Mouse (Mus musculus) lung, embryonic 16.5 days (tissue): ENCODE measurements at regions not wholly inside any gene's neighbourhood (a gene's known extent, or its start where the extent isn't known, plus 50 kb on each side); places are given as distances from the start of the nearest gene placed in this dataset.

ENCODE experiments used
- ATAC-seq: fragments of 200-750 bp; cut with Nextera tagmentation; 2 replicates; pipeline ENCODE4 v1.8.0; 2017; ENCODE audit warnings: low read depth, mild to moderate bottlenecking, moderate library complexity
- H3K27ac ChIP-seq: fragments of 300-500 bp; sonication (generic); 2 replicates; pipeline ENCODE4 v1.5.1; 2014; ENCODE audit warnings: mild to moderate bottlenecking, control low read depth, low read length
- H3K27me3 ChIP-seq: fragments of 300-500 bp; sonication (generic); 2 replicates; pipeline ENCODE4 v1.6.1; 2014; ENCODE audit warnings: low read depth, low read length, mixed read lengths; ENCODE audit not compliant: control insufficient read depth, insufficient read depth
- H3K36me3 ChIP-seq: fragments of 300-500 bp; sonication (generic); 2 replicates; pipeline ENCODE4 v1.6.1; 2014; ENCODE audit warnings: low read length; ENCODE audit not compliant: control insufficient read depth, insufficient read depth
- H3K4me1 ChIP-seq: fragments of 300-500 bp; sonication (generic); replicated peaks from 2 replicates; pipeline ENCODE4 v1.6.1; 2014; ENCODE audit warnings: low read length, mixed read lengths; ENCODE audit not compliant: control insufficient read depth, insufficient read depth
- H3K4me2 ChIP-seq: fragments of 300-500 bp; sonication (generic); 2 replicates; pipeline ENCODE4 v1.6.1; 2014; ENCODE audit warnings: low read depth, low read length, control low read depth
- H3K4me3 ChIP-seq: fragments of 300-500 bp; sonication (generic); 2 replicates; pipeline ENCODE4 v1.5.1; 2014; ENCODE audit warnings: mild to moderate bottlenecking, low read length, control low read depth
- H3K9ac ChIP-seq: fragments of 300-500 bp; sonication (generic); 2 replicates; pipeline ENCODE4 v1.6.1; 2014; ENCODE audit warnings: low read length, control low read depth
- H3K9me3 ChIP-seq: fragments of 300-500 bp; sonication (generic); 2 replicates; pipeline ENCODE4 v1.6.1; 2016; ENCODE audit warnings: low read length; ENCODE audit not compliant: control insufficient read depth
- WGBS: fragments of 180-500 bp; shearing (Covaris S2); extraction: QIAGEN DNeasy Blood & Tissue Kit; methylation state at CpG from one replicate; pipeline ENCODE4 v1.1.7; 2014; 5-methylcytosine and 5-hydroxymethylcytosine counted together

DNA sequence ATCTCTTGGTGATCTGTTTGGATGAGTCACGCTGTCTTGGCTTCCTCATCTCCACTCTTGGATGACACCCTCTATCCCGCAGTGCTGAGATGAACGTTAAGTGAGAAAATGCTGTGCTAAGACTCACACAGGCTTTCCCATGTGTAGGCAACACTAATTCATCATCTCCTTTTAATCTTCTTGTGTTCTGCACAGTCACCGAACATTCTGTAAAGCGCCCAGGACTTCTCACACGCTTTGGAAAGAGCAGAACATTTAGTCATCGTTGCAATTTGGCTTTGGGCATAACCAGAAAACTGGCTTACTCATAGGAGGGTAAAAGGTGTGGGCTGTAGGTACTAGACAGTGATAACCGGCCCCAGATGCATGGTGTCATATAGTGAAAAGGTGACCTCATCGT, 94.9 kb downstream of the Plppr4 start:
- Histone ChIP-seq H3K9me3 (no peaks in the 10 kb centered on the region), H3K27me3 (no peaks in the 10 kb centered on the region), H3K4me3 (no peak overlapping the region), H3K4me1 (no peaks in the 10 kb centered on the region), H3K4me2 (no peak overlapping the region), H3K9ac (no peak overlapping the region), H3K36me3 (no peaks in the 10 kb centered on the region), H3K27ac (no peak overlapping the region)
- ATAC-seq: no peak
- 84% methylated on average over 9 of the region's 9 CpGs for WGBS

DNA sequence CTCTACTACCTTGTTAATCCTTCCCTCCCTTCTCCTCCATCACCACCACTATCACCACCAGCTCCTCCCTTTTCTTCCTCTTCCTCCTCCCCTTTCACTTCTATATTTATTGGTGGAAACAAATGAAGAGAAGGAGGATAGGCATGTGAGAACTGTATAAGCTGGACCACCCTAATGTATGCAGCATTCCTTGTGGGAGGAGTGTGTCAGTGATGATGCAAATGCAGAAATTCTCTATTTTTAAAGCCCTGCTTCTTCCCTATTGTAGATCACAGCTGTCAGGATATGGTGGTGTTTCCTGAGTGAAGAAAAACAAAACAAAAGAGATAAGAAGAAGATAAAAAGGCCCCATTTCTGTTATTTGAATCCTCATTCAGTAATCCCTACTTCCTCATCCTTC, 112.8 kb downstream of the Plppr4 start:
- H3K27ac ChIP-seq: no peak overlapping the region
- H3K27me3 ChIP-seq: no peaks in the 10 kb centered on the region
- no peak overlapping the region for H3K4me2 ChIP-seq
- no peak for ATAC-seq
- H3K9ac ChIP-seq: no peak overlapping the region
- no peaks in the 10 kb centered on the region for H3K36me3 ChIP-seq
- H3K4me3 ChIP-seq: no peak overlapping the region
- no peaks in the 10 kb centered on the region for H3K4me1 ChIP-seq
- no peaks in the 10 kb centered on the region for H3K9me3 ChIP-seq

DNA sequence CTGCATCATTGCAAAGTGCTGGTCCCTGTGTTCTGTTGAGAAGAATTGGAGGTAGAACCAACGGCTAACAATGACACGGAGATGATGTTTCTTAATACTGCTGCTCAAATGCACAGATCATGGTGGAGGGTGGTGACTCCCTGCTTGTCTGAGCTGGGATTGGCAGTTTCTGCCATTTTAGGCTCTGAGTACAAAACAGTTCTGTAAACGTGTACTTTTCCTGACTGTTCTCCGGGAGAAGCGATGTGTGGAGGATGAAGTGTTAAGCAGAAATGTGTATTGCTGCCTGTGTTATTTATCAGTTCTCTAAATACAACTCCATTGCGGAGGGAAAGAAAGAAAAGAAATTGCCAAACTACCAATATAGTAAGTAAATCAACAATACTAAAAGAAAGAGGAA, 118.9 kb downstream of the Plppr4 start:
- Histone ChIP-seq H3K36me3 (no peaks in the 10 kb centered on the region), H3K4me2 (no peak overlapping the region), H3K27me3 (no peaks in the 10 kb centered on the region), H3K4me3 (no peak overlapping the region), H3K9me3 (no peaks in the 10 kb centered on the region; the same call in 1 of the 2 replicates), H3K27ac (no peak overlapping the region), H3K9ac (no peak overlapping the region), H3K4me1 (no peaks in the 10 kb centered on the region)
- 71% methylated on average over 6 of the region's 6 CpGs for WGBS
- no peak for ATAC-seq

DNA sequence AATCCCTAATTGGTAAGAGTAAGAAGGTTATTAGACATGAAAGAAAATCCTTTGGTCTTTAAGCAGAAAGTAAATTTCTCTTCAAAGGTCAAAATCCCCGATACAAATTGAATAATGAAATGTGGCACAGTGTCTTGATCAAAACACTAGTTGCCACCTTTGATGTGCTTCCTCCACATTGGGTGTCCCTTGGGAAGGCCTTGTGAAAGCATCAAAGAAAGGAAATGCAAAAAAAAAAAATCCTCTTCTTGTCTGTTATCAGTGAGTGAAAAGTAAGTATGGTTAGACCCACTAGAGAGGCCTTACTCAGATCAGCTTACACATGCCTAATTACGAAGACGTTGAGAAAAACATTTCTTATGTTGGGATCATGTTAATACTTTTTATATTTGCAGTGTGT, 134.1 kb downstream of the Plppr4 start:
- no peaks in the 10 kb centered on the region for H3K4me1 ChIP-seq
- no peaks in the 10 kb centered on the region for H3K27me3 ChIP-seq
- no peak overlapping the region for H3K4me2 ChIP-seq
- H3K9ac ChIP-seq: no peak overlapping the region
- no peaks in the 10 kb centered on the region for H3K9me3 ChIP-seq
- no peak overlapping the region for H3K27ac ChIP-seq
- no peak for ATAC-seq
- WGBS: 78% methylated on average over 3 of the region's 3 CpGs
- H3K36me3 ChIP-seq: no peaks in the 10 kb centered on the region
- H3K4me3 ChIP-seq: no peak overlapping the region

DNA sequence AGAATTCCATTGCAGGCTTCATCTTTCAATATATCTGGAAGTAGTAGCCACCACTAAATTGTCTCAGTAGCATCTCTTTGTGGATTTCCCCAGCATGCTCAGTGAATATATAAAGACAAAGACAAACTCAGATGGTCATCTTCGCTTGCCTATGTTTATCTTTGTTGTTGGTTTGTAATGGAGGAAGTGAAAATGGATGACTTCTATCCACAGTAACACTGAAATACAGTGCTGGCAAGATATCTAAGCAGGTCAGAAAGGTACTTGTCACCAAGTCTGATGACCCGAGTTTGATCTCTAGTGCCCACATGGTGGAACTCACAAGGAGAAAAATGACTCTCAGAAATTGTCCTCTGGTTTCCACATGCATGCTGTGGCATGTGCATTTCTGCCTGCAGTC, 135.6 kb downstream of the Plppr4 start:
- no peak for ATAC-seq
- Histone ChIP-seq H3K9me3 (no peaks in the 10 kb centered on the region), H3K4me1 (no peaks in the 10 kb centered on the region), H3K4me2 (no peak overlapping the region), H3K27ac (no peak overlapping the region), H3K36me3 (no peaks in the 10 kb centered on the region), H3K27me3 (no peaks in the 10 kb centered on the region), H3K4me3 (no peak overlapping the region), H3K9ac (no peak overlapping the region)
- WGBS: 64% methylated on average over 2 of the region's 2 CpGs

DNA sequence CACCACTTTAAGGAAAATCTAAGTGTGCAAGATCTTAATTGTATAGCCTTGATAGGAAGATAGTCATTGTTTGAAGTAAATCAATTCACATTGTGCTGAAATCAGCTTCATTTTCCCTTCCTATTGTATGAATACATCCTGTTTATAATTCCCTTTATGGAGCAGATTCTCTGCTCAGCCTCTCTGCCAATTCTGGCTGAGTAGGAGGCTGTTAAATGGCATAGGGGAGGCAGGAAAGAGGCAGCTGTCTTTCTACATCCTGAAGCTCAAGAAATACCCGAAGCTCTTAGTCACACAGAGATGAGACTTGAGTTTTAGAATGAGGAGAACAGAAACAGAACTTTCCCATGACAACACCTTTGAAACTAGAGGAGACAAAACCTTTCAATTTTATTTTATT, 142.7 kb downstream of the Plppr4 start:
- Histone ChIP-seq H3K4me3 (no peak overlapping the region), H3K4me1 (no peaks in the 10 kb centered on the region), H3K36me3 (no peaks in the 10 kb centered on the region), H3K27ac (no peak overlapping the region), H3K4me2 (no peak overlapping the region), H3K9me3 (no peaks in the 10 kb centered on the region), H3K27me3 (no peaks in the 10 kb centered on the region), H3K9ac (no peak overlapping the region)
- 0 out of 2 replicates have a peak, but pooled peaks have one; percentile 45 for ATAC-seq
- 44% methylated on average over 1 of the region's 1 CpGs for WGBS

DNA sequence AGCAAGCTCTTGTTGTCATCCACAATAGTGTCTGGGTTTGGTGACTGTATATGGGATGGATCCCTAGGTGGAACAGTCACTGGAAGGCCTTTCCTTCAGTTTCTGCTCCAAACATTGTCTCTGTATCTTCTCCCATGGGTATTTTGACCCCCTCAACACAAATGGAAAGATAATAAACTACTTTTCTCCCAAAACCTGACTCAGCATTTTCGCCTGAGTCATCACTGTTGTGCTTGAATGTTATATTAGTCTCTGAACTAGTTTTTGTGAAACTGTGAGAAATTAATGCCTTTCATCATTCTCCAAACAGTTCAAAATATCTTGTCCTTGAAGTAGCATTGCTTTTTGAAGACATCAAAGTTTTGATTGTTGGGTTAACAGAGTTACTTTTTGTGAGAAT, 168.8 kb downstream of the Plppr4 start:
- WGBS: 63% methylated on average over 1 of the region's 1 CpGs
- H3K4me3 ChIP-seq: no peak overlapping the region
- H3K9me3 ChIP-seq: no peaks in the 10 kb centered on the region
- ATAC-seq: no peak
- no peak overlapping the region for H3K4me2 ChIP-seq
- H3K36me3 ChIP-seq: no peaks in the 10 kb centered on the region
- H3K27me3 ChIP-seq: no peaks in the 10 kb centered on the region
- no peaks in the 10 kb centered on the region for H3K4me1 ChIP-seq
- no peak overlapping the region for H3K9ac ChIP-seq
- H3K27ac ChIP-seq: no peak overlapping the region

DNA sequence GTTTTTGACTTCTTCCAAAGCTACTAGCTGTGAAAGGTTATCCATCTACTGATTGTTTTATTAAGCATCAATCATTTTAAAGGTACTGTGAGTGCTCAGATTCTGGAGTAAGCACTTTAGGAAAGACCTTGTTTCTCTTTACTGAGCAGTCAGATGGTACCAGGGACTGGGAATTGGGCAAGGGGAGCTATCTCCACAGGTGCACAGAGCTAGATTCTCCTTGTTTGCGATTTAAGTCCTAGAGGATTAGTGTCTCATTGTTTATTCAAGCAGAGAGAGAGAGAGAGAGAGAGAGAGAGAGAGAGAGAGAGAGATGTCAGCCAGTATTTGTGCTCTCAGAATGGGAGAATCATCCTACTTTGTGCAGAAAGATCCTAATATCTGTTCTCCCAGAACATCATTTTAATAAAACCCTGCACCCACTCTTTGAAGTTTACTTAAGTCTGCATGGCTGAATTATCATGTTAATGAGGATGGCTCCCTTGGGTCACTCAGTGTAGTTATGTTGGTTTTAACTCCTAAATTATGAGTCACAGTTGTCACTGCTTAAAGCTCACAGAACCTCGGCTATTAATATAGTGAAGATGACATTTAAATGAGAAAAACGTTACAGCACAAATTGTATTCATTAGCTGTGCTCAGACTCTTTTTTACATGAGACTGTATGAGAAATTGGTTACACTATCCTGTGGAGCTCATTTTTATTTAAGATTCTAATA, 171.7 kb downstream of the Plppr4 start:
- Histone ChIP-seq H3K4me1 (no peaks in the 10 kb centered on the region), H3K4me2 (no peak overlapping the region), H3K4me3 (no peak overlapping the region), H3K27me3 (no peaks in the 10 kb centered on the region), H3K27ac (no peak overlapping the region), H3K36me3 (no peaks in the 10 kb centered on the region), H3K9ac (no peak overlapping the region), H3K9me3 (no peaks in the 10 kb centered on the region)
- ATAC-seq: no peak
- WGBS: 48% methylated on average over 3 of the region's 3 CpGs

DNA sequence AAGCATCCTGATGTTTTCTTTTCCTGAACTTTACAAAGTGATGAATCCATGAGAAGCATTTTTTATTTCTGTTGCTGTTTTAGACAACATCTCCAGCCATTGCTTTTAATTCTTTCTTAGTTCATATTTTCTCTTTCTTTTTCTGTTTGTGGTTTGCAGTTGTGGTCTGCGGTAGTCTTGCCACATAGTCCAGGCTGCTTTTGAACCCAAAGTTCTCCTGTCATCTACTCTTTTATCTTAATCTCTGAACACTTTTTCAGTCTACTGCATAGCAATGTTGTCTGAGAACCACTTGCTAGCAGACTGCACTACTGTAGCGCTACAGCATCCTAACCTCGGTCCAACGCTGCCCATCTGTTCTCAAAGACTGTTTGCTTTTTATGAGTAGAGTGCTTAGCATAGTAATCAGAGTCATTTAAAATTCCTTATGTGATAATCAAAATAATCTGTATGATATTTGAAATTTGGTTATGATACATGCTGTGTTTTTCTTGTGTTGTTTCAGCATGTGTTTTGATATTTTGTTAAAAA, 177.0 kb downstream of the Plppr4 start:
- Histone ChIP-seq H3K9ac (no peak overlapping the region), H3K27ac (no peak overlapping the region), H3K27me3 (no peaks in the 10 kb centered on the region), H3K9me3 (no peaks in the 10 kb centered on the region), H3K4me3 (no peak overlapping the region), H3K4me2 (no peak overlapping the region), H3K4me1 (no peaks in the 10 kb centered on the region), H3K36me3 (no peaks in the 10 kb centered on the region)
- no peak for ATAC-seq
- WGBS: 88% methylated on average over 4 of the region's 4 CpGs

DNA sequence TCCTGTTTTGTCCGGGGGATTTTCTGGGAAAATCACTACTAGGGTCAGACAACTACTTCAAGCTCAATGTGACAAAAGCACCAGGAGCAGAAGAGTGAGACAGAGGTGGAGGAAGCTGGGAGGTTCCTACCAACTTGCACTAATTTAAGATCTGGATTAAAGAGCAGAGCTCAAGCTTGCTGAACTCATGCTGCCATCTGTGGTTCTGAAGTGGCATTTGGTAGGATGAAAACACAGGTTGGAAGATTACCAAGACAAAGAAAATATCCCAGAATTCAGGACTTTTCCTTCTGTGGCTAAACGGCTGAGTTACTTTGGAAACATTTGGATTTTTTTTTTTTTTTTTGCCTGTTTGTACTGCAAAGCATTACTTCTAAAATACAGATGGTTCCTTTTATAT, 190.9 kb downstream of the Plppr4 start:
- 74% methylated on average over 2 of the region's 2 CpGs for WGBS
- no peak for ATAC-seq
- H3K4me2 ChIP-seq: no peak overlapping the region
- H3K4me3 ChIP-seq: no peak overlapping the region
- no peaks in the 10 kb centered on the region for H3K4me1 ChIP-seq
- no peak overlapping the region for H3K9ac ChIP-seq
- H3K27ac ChIP-seq: no peak overlapping the region
- H3K9me3 ChIP-seq: no peaks in the 10 kb centered on the region
- no peaks in the 10 kb centered on the region for H3K36me3 ChIP-seq
- no peaks in the 10 kb centered on the region for H3K27me3 ChIP-seq
